Mouse (Mus musculus): ENCODE results near the gene Mast4. TPM values are rescaled to one million over a fixed set of nuclear protein-coding genes. Genes with fewer than 3 reads are reported as not detected.

The Mast4 gene
- polyA plus RNA-seq, 1 experiment = 25.6 TPM

- DNase-seq (ENCODE audit: low spot score) = no peak
Observed at GRCm38 (mm10) chr13:103198210-103198940, 135.9 kb downstream of the Mast4 start.

DNA sequence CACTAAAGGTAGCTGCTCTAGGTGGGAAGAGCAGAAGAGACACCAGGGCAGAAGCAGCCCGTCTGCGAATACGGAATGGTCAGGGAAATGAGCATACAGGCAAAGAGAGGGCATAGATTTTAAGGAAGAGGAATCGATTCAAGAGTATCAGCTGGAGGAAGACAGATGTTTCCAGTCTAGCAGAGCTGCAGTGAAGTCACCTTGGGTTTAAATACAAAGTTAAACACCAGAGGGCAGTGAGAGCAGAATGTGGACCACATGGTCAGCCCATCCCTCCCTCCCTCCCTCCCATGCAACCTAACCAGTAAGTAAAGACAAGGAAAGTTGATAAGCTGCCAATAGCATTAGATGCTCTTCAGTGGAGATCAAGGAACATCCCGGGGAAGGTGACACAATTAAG is 138.0 kb downstream of the Mast4 start:
- DNase-seq (ENCODE audit: low spot score) = no peak

DNA sequence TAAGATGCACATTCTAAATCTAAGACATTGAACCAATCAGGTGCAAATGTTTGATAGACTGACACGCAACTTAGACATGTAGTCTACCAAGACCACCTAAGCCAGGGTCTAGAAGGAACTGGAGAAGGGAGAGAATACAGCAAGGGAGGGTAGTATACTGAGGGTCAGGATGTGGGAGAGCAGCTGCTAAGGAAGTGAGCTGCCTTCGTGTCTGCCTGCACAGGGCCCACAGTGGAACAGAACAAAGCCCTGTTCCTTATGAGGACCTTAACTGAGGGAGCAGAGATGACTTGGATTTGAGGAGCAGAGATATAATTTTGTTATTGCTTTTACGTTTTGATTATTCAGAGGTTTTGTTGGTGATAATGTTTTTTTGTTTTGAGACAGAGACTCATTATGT is 138.4 kb downstream of the Mast4 start:
- no peak for DNase-seq (ENCODE audit: low spot score)

DNA sequence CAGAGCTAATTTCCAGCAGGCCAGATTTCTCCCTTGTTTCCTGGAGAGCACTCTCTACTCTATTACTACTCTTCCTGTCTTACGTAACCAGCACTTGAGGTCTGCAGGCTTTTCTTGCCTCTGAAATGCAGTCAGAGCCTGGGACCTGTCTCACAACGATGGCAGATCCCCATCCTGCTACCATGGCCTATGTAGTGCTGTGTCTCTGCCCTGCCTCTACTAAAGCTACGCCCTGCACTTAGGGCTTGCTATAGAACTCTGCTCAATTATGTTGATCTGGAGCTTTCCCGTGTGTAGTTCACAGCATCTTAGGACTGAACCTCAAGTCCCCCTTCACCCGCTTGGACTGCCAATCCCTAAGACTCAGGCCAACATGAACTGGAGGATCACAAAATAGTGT is 150.7 kb downstream of the Mast4 start:
- no peak for DNase-seq (ENCODE audit: low spot score)

- no peak for DNase-seq (ENCODE audit: low spot score)
Observed at GRCm38 (mm10) chr13:103181836-103182235, 152.5 kb downstream of the Mast4 start.

DNA sequence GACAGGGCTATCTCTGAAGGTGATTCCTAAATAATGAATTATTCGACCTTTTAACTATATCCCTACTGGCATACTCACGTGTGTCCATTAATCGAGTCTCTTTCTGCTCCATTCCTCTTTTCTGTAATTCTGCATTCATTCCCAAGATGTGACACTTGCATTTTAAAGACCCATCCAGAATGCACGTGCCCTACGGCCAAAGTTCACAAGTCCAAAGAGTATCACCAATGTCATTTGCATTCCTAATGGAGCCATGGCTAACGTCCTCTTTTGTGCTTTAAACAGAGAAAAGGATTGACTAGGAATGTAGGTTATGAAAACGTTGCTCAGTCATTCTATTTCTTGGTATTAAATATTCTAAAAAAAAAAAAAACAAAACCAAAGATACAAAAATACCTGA is 157.4 kb downstream of the Mast4 start:
- DNase-seq (ENCODE audit: low spot score) = no peak

- DNase-seq (ENCODE audit: low spot score) = no peak
Observed at GRCm38 (mm10) chr13:103174431-103174830, 159.9 kb downstream of the Mast4 start.

GRCm38 (mm10) chr13:103173545-103174182 is 160.6 kb downstream of the Mast4 start:
- no peak for DNase-seq (ENCODE audit: low spot score)

- DNase-seq (ENCODE audit: low spot score) = no peak
Observed at GRCm38 (mm10) chr13:103151944-103152343, 182.4 kb downstream of the Mast4 start.

DNA sequence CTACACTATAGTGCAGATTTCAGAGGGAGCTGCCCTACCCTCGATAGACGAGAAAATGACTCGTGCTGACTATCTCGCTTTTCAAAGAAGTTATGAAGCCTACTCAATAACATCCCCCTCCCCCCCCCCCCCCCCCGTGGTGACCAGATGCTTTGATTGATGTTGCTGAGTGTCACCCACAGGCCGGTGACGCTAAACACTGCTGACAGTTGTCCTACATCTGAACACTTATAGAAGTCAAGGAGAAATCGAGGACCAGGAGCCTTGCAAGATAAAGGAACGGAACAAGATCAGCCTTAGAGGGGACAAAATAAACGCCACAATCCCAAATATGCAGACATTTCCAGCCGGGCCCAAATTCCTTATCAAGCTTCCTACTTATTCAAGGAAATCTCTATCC is 183.1 kb downstream of the Mast4 start:
- DNase-seq (ENCODE audit: low spot score) = no peak

DNA sequence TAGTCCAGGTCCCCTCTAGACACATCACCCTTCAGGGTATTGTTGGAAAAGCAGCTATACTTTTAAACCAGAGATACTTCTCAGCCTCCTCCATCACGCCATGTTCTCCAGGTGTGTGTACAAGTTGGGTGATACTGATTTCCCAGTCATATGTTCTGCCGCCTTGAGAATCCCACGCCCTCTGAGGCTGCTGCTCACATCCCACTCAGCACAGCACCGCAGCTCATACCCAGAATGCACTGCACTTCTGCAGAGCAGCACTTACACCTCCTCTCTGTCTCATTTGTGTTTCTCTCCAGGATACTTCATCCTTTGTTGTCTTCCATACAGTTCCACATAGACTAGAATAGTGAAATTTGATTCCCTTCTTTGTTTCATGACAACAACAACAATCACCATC is 183.6 kb downstream of the Mast4 start:
- DNase-seq (ENCODE audit: low spot score) = no peak

DNA sequence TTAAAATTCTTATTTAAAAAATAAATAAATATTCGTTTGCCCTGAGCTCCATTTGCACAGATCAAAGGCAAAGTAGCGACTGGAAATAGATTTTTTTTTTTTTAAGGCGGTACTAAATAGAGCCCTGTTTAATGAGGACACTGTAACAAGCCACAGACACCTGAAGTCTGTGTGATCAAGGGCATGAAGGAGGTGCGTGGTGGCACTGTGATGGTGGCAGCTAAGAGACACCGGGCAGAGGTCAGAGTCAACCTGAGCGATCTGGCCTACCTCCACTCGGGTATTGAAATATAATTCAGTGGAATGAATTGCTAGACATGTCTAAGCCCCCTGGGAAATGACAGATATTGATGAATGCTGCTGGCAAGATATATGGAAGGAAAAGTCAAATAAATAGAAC is 184.9 kb downstream of the Mast4 start:
- DNase-seq (ENCODE audit: low spot score) = no peak

GRCm38 (mm10) chr13:103144343-103144742 is 190.0 kb downstream of the Mast4 start:
- DNase-seq (ENCODE audit: low spot score) = no peak

- no peak for DNase-seq (ENCODE audit: low spot score)
Observed at GRCm38 (mm10) chr13:103141304-103141703, 193.0 kb downstream of the Mast4 start.

DNA sequence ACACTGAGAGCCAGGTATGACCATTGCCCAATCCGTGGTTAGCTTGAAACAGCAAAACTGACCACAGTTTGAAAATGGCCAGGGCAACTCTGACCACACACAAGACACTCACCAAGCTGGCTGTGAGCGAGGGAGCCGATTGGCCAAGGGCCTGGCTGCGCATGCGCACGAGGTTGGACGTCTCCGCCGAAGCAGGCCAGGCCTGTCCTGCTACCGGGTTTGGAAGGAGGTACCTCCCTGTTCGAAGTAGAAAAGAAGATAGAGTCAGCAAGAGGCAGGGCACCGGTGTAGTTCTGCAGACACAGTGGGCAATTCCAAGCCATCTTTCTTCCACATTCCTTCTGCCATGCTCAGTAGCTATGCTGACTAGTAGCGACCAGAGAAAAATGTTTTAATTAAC is 194.2 kb downstream of the Mast4 start:
- no peak for DNase-seq (ENCODE audit: low spot score)

DNA sequence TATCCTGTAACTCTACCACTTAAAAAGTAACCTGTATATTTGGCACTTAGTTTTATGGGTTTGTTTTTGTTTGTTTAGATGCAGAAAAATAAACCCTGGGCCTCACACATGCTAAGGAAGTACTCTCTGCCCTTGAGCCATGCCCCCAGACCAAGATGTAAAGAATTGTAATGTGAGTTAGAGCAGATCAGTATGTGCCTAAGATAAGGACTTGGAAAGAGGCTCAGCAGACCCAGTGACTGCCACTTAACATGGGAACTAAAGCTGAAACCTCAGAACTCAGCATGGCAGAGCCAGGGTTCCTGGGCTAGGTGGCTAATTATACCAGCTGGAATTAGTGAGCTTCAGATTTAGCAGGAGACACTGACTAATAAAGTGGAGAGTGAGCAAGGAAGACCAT is 196.0 kb downstream of the Mast4 start:
- no peak for DNase-seq (ENCODE audit: low spot score)

- DNase-seq (ENCODE audit: low spot score) = no peak
Observed at GRCm38 (mm10) chr13:103135224-103135883, 198.9 kb downstream of the Mast4 start.

DNA sequence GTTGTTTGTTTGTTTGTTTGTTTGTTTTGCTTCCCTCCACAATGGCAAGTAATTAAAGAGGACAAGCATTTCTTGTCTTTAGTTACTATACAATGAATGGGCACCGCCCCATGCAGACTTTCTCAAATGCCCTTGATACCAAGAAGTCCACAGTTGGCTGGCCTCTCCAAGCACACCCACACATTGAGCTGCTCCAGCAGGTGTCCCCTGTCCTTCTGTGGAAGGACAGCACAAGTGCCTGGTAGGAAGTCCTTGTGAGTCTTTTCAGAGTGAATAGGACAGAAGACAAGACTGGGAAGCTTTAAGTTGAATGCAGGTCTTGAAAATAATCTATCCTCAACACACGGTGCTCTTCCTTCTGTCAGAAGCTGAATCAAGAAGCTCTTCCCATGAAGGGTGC is 202.5 kb downstream of the Mast4 start:
- no peak for DNase-seq (ENCODE audit: low spot score)

GRCm38 (mm10) chr13:103129130-103129797 is 205.0 kb downstream of the Mast4 start:
- no peak for DNase-seq (ENCODE audit: low spot score)

DNA sequence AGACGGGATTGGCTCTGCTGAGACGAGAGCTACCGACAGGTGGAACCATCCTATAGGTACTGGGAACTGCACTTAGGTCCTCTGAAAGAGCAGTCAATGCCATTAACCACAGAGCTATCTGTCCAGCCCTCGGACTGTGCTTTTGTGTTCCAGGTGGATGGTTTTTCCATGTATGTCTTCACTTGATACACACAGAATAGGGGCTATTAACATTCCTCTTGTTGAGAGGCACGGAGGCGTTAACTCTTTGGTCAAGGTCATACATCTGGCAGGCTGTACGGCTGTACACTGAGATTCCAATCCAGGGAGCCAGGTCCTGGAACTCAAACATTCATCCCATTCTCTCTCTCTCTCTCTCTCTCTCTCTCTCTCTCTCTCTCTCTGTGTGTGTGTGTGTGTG is 205.6 kb downstream of the Mast4 start:
- DNase-seq (ENCODE audit: low spot score) = no peak

DNA sequence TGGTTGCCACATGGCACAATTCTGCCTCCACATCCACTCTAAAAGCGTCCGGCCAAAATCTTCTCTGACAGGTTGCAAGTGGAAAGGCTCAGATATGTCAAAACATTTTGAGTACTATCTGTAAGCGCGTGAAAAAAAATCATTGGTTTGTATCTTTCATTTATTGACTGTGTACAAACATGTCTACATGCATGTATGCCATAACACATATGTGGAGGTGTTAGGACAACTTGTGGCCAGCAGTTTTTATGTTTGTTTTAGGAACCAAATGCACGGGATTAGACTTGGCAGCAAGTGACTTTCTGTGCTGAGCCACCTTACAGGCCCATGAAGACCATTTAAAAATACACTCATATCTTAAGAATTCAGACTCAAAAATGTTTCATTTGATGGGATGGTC is 206.7 kb downstream of the Mast4 start:
- no peak for DNase-seq (ENCODE audit: low spot score)

GRCm38 (mm10) chr13:103123716-103124115 is 210.6 kb downstream of the Mast4 start:
- DNase-seq (ENCODE audit: low spot score) = no peak
